Mouse (Mus musculus) ES-E14 (cell line): Measurements from ENCODE around the gene Epha8.

Source experiments
- CHD2 ChIP-seq: IDR thresholded peaks from 2 replicates; pipeline ENCODE4 v1.6.1; 2014; ENCODE audit warnings: mild to moderate bottlenecking, low read depth, low read length, inconsistent platforms
- HCFC1 ChIP-seq: IDR thresholded peaks from 2 replicates; pipeline ENCODE4 v1.6.1; 2012; ENCODE audit warnings: low read length, inconsistent platforms, borderline replicate concordance; ENCODE audit not compliant: insufficient read depth
- MAFK ChIP-seq: IDR thresholded peaks from 2 replicates; pipeline ENCODE4 v1.6.1; 2014; ENCODE audit warnings: mild to moderate bottlenecking, low read depth, low read length, inconsistent platforms; ENCODE audit not compliant: insufficient read depth
- ZC3H11A ChIP-seq: IDR thresholded peaks from 2 replicates; pipeline ENCODE4 v1.6.1; 2012; ENCODE audit warnings: low read depth, mild to moderate bottlenecking, inconsistent platforms, low read length, borderline replicate concordance
- ZNF384 ChIP-seq: IDR thresholded peaks from 2 replicates; pipeline ENCODE4 v1.6.1; 2012; ENCODE audit warnings: low read depth, low read length, inconsistent platforms

- TF ChIP-seq CHD2 (no peak), HCFC1 (no peak), MAFK (no peak), ZNF384 (no peak), ZC3H11A (no peak)
Measured at GRCm38 (mm10) chr4:137001825-137002224, 45.2 kb upstream of the Epha8 start.
